In the genomic region with DNA sequence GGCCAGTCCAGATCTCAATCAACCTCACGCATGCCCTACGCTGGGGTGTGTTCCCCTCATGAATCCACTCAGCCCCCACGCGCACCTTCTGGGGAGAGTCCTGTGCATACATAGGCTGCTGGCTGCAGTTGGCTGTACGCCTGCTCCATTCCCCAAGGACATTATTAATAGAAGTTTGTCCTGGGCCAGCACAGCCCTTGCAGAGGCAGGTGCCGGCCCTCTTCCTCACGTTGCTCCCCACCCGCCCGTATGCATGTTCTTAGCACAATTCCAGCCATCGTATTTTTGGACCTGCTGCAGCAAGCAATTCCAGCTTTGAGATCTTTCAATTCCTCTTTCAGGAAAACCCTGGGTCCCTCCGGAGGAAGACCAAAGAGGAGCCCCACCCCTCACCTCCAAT, we compare ENCODE assay signal across 8 mouse cellular contexts. TPM values are rescaled to one million over a fixed set of nuclear protein-coding genes. Genes with fewer than 3 reads are reported as not detected.
DNase-seq lines count a peak whose midpoint lies in the region; ATAC-seq lines count a peak whose summit lies in the region.

No protein-coding gene starts in this region.

- H3K4me3 ChIP-seq in hindbrain, embryonic 14.5 days (replicated peaks; ENCODE audit: low read length): peak overlapping the region; percentile 70; the same call in 1 of the 2 replicates
- peak overlapping the region; percentile 63 for H3K4me3 ChIP-seq in lung, embryonic 15.5 days

- peaks cover 18% of the 10 kb centered on the region for H3K27me3 ChIP-seq in hindbrain, embryonic 14.5 days (ENCODE audit: control insufficient read depth, insufficient read depth, low read length)
- H3K27me3 ChIP-seq in lung, embryonic 15.5 days: peaks cover 24% of the 10 kb centered on the region; the same call in 1 of the 2 replicates

- no peaks in the 10 kb centered on the region for H3K9me3 ChIP-seq in hindbrain, embryonic 14.5 days (ENCODE audit: control insufficient read depth, low read length)
- no peaks in the 10 kb centered on the region for H3K9me3 ChIP-seq in lung, embryonic 15.5 days

- no peaks in the 10 kb centered on the region for H3K36me3 ChIP-seq in hindbrain, embryonic 14.5 days (replicated peaks; ENCODE audit: control insufficient read depth, insufficient read depth)
- no peaks in the 10 kb centered on the region for H3K36me3 ChIP-seq in lung, embryonic 15.5 days

- no peak overlapping the region for H3K27ac ChIP-seq in hindbrain, embryonic 14.5 days
- no peak overlapping the region for H3K27ac ChIP-seq in lung, embryonic 15.5 days

- ATAC-seq in hindbrain, embryonic 14.5 days (ENCODE audit: low FRiP score): no peak
- peak; percentile 23; the same call in 1 of the 2 replicates for ATAC-seq in lung, embryonic 15.5 days (ENCODE audit: borderline replicate concordance, extremely low read depth, low FRiP score, low TSS enrichment)

- H3K4me2 ChIP-seq in hindbrain, embryonic 14.5 days (replicated peaks): peak overlapping the region; percentile 83
- H3K4me2 ChIP-seq in lung, embryonic 15.5 days: peak overlapping the region; percentile 91

- DNase-seq in ovary, postnatal 36 days (ENCODE audit: low spot score): peak; percentile 41
- no peak for DNase-seq in ovary, postnatal 10 days (ENCODE audit: low spot score)
- peak; percentile 46 for DNase-seq in gastrocnemius, postnatal 10 days
- no peak for DNase-seq in hindbrain, embryonic 14.5 days (ENCODE audit: low spot score)
- no peak for DNase-seq in frontal cortex, adult 2 months (ENCODE audit: extremely low spot score in 1 of 2, low spot score in 1 of 2)
- no peak for DNase-seq in urinary bladder, postnatal 4 days (ENCODE audit: low spot score in 2 of 2)
- DNase-seq in embryo, embryonic 9.5 days (ENCODE audit: extremely low spot score): no peak

- peaks cover 11% of the 10 kb centered on the region; the same call in 1 of the 2 replicates for H3K4me1 ChIP-seq in hindbrain, embryonic 14.5 days (replicated peaks; ENCODE audit: control insufficient read depth, insufficient read depth, low read length)
- H3K4me1 ChIP-seq in lung, embryonic 15.5 days: peaks cover 43% of the 10 kb centered on the region

- H3K9ac ChIP-seq in hindbrain, embryonic 14.5 days: no peak overlapping the region
- no peak overlapping the region for H3K9ac ChIP-seq in lung, embryonic 15.5 days

- WGBS in hindbrain, embryonic 14.5 days: 47% methylated on average over 11 of the region's 11 CpGs
- 42% methylated on average over 11 of the region's 11 CpGs for WGBS in lung, embryonic 15.5 days

RNA-seq across cellular contexts. Expression of gene Gas6, which starts 1.3 kb away (rescaled TPM):
- 10 to 100 TPM; 79.3 to 82.1 TPM for total RNA-seq in gastrocnemius, postnatal 10 days (2021)
- polyA plus RNA-seq in hindbrain, embryonic 14.5 days (2014; fragmentation: Nextera tagmentation; extraction: Ambion mirVana): 34.7 and 36.2 TPM in 2 replicates
- polyA plus RNA-seq in lung, embryonic 15.5 days (2015; fragmentation: Nextera tagmentation; extraction: Ambion mirVana): 74.8 and 85.7 TPM in 2 replicates
- 86.0 and 90.9 TPM in 2 replicates for polyA plus RNA-seq in frontal cortex, adult 2 months (2012; rRNA removed)

RNA-seq across cellular contexts. Expression of gene Tmem255b, which starts 58.0 kb away (rescaled TPM):
- 1 to 10 TPM; 3.9 to 7.5 TPM for total RNA-seq in gastrocnemius, postnatal 10 days (2021)
- 0.75 and 1.5 TPM in 2 replicates for polyA plus RNA-seq in hindbrain, embryonic 14.5 days (2014; fragmentation: Nextera tagmentation; extraction: Ambion mirVana)
- 0.67 and 0.75 TPM in 2 replicates for polyA plus RNA-seq in lung, embryonic 15.5 days (2015; fragmentation: Nextera tagmentation; extraction: Ambion mirVana)
- polyA plus RNA-seq in frontal cortex, adult 2 months (2012; rRNA removed): 2.1 and 3.1 TPM in 2 replicates

Comparison
In these comparisons a context has a peak if more than half of its experiments do, and no peak if none do; other contexts are left out.
1. DNase-seq: peak in ovary, postnatal 36 days (single experiment) and gastrocnemius, postnatal 10 days (single experiment); none in ovary, postnatal 10 days (single experiment), hindbrain, embryonic 14.5 days (single experiment), frontal cortex, adult 2 months (0 of 2), urinary bladder, postnatal 4 days (0 of 2) and embryo, embryonic 9.5 days (single experiment).